Mouse (Mus musculus) gastrocnemius, postnatal 36 days (tissue): ENCODE measurements around the gene Tubg2. TPM values are rescaled to one million over a fixed set of nuclear protein-coding genes. Genes with fewer than 3 reads are reported as not detected.
A peak's percentile ranks its signal among the peaks of the same experiment; 100 is the strongest.
"Not testable (repeated sequence)": the region's sequence is repeated elsewhere in the genome, so short reads cannot be mapped to it uniquely, and the experiment has no call there.

ENCODE experiments used
- DNase-seq, 2 experiments: peaks; one replicate each; pipeline ENCODE4 v3.0.0; 2022
- intact Hi-C: fragments of 180-260 bp; cut with DNase I; formaldehyde crosslinking; loops from one replicate; pipeline ENCODE4 v1.15.1; 2025
- total RNA-seq, 2 experiments: library from RNA; stranded (reverse); gene quantifications; 2 replicates each; pipeline ENCODE4 v1.2.3; 2021

Tubg2 gene
- total RNA-seq, 2 experiments from 2014 or later = 2.3 to 2.6 TPM

DNA sequence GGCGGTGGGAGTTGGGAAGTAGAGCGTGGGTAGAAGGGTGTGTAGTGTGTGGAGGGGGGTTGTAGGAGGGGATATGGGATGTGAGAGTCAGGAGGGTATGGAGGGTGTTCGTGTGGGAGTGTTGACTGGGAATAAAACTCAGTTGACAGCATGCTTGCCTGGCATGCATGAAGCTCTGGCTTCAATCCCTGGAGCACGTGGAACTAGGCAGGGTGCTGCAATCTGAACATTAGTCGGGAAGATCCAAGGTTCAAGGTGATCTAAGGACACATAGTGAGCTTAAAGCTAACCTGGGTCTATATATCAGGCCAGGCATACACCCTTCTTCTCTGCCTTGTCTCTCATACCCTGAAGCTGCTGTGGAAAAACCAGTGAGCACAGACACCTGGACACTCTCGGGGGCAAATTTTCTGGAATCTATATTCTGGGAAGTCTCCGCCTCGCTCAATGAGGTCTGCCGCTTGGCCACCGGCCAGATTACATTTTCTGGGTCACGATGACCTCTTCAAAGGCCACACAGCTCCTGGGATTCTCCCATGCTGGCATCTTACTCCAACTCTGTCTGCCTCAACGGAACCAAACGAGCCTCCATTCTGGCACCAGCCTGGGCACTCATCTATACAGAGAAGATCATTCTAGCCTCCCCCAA lies 21.4 kb upstream of the Tubg2 start:
- DNase-seq = no peak
- intact Hi-C loops = loop anchor here (5.0 kb wide), 1 partner anchor 33 kb away; no protein-coding TSS in a partner anchor

DNA sequence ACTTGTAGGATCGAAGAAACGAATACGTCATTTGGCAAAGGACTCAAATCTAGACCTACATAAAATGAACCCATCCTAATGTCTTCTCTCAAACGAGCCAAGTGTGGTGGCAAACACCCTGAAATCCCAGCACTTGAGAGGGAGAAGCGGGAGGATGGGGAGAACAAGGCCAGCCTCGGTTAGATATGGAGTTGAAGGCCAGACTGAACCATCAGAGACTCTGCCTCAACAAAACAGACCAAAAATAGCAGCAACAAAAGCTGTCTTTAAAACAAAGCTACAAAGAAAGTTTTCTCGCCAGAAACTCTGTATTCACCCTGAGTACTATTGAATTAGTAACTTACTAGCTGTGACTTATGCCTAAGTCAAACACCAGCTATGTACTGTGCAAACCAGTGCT lies 18.7 kb upstream of the Tubg2 start:
- DNase-seq = no peak
- intact Hi-C loops = no loop called here

DNA sequence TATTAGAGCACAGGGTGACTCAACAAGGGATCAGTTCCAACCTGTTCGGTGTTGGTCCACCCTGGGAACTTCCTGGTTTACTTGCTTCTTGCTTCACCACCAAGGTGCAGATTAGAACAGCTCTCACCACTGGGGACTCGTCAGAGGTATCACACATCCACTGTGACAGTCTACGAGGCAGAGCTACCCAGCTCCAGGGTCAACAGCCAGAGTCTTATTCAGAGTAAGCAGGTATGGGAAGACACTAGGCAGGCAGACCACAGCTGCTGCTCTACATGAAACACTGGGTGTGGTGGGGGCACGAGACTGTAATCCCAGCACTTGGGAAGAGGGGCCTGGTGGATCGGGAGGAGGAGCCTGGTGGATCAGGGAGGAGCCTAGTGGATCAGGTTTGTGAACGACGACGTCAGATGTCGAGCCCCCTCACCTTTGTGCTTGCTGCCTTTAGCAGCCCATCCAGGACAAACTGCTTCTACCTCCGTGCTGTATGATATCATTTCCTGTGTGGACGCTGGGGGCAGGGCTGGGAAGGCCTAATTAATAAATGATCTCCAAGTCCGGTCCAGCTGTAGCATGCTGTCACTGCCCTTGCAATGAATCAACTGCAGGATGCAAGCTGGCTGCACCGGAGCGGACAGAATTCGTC lies 17.0 kb upstream of the Tubg2 start:
- no peak for DNase-seq
- intact Hi-C loops = no loop called here

DNA sequence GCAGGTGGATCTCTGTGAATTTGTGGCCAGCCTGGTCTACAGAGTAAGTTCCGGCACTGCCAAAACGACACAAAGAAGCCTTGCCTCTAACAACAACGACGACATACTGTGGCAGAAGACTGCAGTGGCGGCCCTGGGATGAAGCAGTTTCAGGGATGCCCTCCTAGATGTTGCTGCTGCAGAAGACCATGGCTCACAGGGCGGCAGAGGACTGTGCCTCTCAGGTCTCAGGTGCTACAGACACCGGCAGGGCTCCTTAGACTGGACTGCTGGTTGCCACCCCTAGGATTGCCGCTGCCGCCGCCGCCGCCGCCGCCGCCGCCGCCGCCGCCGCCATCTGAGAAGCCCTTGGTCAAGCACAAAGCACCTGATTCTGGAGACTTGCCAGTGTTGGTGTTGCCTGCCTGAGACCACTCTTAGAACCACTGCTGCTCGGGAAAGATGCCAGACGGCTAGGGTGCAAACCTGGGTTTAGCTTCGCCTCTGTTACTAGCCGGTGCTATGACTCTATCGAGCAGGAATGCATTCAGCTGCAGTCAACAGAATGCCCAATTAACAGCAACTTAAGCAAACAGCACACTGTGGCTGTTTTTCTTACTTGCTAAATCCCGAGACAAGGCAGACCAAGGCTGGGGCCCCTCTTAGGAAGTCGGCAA lies 15.4 kb upstream of the Tubg2 start:
- intact Hi-C loops = no loop called here
- no peak for DNase-seq

DNA sequence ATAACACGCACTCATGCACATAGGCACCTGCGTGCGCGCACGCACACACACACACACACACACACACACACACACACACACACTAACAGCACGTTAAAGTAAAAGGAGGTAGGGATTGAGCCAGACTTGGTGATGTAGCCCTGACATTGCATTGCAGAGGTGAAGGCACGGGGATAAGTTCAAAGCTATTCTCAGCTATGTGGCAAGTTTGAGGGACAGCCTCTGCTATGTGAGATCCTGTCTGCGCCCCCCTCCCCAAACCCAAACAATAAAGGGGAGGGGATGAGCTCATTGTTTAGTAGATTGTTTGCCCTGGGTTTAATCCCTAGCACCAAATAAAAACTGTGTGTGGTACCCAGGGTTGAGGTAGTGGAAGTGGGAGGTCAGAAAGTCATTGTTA lies 14.6 kb upstream of the Tubg2 start:
- intact Hi-C loops = no loop called here
- DNase-seq = no peak

DNA sequence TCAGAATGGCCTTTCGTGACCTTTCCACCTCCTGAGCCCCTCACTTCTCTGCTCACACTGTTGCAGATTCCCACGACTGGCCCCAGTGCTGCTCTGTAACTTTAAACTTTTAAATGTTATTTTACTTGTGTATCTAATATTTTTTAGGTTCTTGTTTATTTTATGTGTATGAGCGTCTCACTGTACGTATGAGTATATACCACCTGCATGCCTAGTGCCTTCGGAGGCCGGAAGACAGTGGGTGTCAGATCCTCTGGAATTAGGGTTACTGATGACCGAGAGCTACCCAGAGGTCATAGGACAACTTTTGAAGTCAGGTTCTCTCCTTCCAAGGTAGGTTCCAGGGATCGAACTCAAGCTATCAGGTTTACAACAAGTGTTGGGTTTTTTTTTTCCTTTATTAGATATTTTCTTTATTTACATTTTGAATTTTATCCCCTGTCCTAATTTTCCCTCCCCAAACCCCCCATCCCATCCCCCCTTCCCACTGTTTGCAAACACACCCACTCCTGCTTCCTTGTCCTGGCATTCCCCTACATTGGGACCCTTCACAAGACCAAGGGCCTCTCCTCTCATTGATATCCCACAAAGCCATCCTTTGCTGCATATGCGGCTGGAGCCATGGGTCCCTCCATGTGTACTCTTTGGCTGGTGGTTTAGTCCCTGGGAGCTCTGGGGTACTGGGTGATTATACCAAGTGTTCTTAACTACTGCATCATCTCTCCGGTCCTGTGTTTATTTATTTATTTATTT lies 13.3 kb upstream of the Tubg2 start:
- intact Hi-C loops = no loop called here
- no peak for DNase-seq

DNA sequence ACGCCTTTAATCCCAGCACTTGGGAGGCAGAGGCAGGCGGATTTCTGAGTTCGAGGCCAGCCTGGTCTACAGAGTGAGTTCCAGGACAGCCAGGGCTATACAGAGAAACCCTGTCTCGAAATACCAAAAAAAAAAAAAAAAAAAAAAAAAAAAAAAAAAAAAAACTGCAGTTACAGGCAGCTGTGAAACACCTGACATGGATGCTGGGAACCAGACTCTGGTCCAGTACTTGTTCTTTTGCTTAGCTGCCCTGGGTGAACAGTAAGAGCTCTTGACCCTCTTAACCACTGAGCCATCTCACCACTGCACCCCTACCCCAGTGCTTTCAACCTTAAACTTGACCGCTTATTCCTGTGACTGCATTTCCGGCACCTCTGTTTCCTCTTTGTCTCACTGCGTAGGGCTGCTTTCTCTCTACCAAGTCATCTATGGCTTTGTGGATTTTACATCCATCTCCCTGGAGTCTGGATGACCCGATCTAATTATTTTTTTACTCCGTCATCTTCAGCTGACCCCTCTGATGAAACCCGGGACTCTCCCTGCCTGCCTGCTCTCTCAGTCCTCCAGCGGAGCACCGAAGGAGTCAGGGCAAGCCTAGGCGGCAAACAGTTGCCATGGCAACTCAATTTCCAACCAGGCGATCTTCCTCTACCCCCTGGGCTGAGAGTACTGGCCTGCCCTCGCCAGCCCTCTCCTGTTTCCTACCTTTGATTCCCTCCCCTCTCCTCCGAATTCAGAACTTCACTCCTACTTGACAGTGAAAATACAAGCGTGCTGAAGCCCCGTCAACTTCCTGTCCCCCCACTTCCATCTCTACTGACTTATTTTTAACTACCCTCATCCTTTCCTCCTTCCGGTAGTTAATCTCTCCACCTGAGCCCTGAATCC lies 12.1 kb upstream of the Tubg2 start:
- intact Hi-C loops = no loop called here
- no peak for DNase-seq

DNA sequence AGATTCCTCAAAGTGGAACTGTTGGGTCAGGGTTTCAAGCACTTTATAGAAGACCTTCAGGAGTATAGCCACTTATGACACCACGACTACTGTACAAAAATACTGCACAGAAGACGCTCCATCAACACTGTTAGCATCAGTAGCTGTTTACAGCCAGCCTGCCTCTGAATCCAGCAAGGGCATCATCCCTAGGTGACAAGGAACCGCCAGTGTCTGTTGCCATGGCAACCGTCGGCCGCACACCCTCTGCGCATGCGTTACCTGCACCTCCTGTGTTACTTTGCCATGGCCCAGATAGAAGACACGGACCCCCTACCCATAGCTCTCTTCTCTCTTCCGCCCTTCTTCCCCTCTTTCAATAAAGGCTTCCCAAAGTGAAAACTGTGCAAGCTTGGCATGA lies 9.3 kb upstream of the Tubg2 start:
- intact Hi-C loops = no loop called here
- no peak for DNase-seq

DNA sequence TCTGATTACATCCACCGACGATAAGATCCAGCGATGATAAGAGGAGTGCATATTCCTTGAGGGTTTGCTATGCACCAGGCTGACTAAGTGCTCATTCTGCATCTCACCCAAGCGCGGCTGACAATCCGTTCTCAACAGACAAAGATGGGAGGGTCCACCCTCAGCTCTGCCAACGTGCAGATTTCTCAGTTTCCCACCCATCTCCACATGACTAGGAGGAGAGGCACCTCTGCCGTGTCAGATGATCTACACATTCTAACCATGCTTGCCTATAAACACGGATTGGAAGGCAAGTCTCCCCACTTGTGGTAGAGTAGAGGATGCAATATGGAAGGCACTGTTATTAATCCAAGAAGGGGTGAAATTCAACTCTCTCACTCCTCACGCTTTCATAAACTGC lies 7.0 kb upstream of the Tubg2 start:
- intact Hi-C loops = no loop called here

DNA sequence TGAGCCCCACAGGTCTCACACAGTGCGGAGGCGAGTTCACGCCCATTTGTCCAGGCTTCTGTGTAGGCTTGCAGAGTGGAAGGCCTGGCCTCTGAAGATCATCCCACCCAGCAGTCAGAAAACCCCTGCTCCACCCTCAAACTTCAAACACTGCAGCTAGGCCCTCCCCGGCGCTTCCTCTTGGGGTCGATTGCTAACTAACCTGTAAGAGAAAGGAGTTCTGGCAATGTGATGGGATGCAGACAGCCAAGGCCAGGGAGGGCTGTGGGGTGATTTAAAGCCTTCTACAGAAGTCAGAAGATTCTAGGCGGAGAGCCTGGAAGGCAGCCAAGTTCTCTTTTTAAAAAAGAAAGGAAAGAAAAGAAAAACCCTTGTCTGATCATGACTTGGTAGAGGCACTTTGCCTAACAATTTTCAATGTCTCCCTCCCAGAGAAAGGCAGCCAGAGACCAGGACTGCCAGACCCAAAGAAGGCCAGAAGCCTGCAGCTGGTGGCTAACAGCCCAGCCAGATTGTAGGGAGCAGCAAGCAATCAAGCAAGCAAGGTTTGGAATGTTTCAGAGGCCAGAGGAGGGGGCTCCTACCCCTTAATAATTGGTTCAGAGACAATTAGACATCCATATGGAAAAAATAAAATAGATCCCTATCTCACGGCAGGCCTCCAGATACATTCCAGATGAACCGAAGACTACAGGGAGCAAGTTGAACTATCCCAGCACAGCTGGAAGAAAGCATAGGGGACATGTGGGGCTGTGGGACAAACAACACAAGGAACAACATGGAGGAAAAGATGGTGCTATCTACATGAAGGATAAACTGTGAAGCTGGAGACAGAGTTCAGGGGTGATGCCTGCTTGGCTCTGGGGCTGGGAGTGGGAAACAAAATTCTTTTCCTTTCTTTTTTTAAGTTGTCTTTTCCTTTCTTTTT lies 6.3 kb upstream of the Tubg2 start:
- intact Hi-C loops = no loop called here
- DNase-seq = peak in 1 of 2 experiments; percentile 52

More for the DNA sequence above, 7.0 kb upstream of the Tubg2 start:
- DNase-seq = no peak

DNA sequence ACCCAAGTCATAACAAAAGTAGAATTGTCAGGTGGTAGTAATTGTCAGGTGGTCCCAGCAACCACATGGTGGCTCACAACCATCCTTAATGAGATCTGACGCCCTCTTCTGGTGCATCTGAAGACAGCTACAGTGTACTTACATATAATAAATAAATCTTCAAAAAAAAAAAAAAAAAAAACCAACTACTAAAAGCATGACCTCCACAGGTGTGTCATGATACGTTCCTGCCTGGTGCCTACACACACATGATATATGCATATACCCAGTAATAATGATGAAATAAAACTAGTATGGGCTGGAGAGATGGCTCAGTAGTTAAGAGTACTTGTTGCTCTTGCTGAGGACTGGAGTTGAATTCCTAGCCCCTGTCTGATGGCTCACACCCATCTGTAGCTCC lies 4.6 kb upstream of the Tubg2 start:
- DNase-seq = no peak
- intact Hi-C loops = no loop called here

DNA sequence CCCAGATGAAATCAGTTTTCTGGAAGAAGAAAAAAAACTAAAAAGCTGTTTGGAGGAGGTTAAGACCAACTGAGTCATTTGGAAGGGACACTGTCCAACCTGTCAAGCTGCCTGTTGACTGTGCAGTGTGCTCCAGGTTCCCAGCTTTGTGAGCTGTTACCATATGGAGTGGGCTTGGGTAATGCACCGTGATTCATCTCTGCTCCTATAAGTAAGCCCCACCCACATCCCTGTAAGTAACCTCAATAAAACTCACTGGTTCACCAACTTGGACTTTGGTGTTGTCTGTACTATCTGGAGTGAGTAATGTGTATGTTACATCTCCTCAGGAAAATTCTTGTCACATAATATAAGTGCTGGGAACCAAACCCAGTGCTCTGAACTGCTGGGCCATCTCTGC lies 2.9 kb upstream of the Tubg2 start:
- no peak for DNase-seq
- intact Hi-C loops = no loop called here

DNA sequence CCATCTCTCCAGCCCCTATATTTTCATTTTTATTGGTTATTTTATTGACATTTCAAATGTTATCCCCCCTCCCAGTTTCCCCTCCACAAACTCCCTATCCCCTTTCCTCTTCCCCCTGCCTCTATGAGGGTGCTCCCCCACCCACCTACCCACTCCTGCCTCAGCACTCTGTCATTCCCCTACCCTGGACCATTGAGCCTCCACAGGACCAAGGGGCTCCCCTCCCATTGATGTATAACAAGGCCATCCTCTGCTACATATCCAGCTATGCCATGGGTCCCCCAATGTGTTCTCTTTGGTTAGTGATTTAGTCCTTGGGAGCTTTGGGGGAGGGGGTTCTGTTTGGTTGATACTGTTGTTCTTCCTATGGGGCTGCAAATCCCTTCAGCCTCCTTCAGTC lies 1.1 kb upstream of the Tubg2 start:
- DNase-seq = no peak
- intact Hi-C loops = no loop called here

DNA sequence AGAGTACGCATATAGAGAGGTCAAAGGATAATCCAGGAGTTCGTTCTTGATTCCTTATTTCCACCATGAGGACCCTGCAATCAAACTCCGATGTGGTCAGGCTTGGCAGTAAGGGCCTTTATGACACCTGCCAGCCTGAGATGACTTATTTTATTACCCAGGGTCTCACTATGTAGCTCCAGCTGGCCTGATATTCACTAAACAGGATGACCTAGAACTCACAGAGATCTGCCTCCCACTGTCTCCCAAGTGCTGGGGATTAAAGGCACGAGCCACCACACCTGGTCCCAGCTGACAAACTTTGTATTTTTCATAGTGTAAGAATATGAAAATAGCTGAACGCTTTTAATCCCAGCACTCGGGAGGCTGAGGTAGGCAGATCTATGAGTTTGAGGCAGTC lies 556 bp upstream of the Tubg2 start:
- intact Hi-C loops = no loop called here

DNA sequence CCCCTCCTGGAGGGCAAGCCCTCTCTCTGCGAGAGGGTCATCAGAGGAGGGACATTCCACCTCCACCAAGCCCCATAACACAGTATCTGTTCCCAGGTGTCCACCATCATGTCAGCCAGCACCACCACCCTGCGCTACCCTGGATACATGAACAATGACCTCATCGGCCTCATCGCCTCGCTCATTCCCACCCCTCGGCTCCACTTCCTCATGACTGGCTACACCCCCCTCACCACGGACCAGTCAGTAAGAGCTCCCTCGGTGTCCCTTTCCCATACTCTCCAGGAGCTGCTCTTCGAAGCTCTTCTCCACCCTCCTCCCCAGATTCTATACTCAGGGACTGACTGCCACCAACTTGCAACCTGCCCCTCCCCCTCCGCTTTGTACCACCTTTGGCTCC lies 4.4 kb downstream of the Tubg2 start:
- DNase-seq, intact Hi-C loops: not testable (repeated sequence)

More for the DNA sequence above, 556 bp upstream of the Tubg2 start:
- no peak for DNase-seq

DNA sequence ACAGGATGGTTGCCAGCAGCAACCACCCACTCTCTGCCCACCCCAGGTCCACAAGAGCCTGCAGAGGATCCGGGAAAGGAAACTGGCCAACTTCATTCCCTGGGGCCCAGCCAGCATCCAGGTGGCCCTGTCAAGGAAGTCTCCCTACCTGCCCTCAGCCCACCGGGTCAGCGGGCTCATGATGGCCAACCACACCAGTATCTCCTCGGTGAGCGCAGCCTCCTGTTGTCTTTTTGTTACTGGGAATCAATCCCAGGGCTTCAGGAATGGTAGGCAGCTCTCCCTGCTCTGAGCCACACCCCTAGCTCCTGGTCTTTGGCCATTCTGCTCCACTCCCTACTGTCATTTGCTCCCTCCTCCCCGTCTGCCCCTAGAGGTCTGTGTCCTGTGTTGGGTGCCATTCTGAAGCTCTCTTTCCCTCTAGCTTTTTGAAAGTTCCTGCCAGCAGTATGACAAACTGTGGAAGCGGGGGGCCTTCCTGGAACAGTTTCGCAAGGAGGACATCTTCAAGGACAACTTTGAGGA lies 5.3 kb downstream of the Tubg2 start:
- intact Hi-C loops, DNase-seq: not testable (repeated sequence)

DNA sequence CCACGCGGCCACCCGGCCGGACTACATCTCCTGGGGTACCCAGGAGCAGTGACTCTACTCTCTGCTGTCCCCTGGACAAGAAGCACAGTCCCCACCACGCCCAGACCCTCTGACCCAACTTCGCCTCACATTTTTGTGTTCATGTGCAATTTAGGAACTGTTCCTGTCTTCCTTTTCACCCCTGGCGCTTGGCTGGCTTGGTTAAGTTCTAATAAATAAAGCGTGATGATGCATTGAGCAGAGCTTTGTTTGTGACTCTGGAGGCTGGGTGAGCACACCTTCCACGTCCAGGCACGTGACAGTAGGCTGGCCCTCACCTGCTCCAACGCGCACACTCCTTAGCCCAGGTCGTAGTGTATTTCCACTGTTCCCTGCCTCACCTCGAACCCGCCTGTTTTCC lies 5.8 kb downstream of the Tubg2 start:
- no peak for DNase-seq
- intact Hi-C loops = no loop called here

DNA sequence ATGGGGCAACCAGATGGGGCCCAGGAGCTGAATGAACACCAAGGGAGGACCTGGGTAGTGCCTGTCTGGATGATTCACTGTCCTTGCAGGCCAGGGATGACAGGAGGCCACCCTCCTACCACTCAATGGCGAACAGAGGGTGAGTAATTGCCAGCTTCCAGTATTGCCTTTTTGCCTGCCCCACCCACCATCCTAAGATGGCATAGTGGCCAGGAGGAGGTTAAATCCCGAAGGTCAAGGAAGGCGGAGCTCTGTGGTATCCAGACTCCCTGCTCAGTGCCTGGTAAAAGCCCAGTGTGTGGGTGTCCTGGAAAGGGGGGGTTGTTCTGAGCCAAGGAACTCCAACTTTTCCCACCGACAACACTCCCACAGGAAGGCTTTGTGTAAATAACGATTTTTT lies 6.6 kb downstream of the Tubg2 start:
- no peak for DNase-seq
- intact Hi-C loops = no loop called here

DNA sequence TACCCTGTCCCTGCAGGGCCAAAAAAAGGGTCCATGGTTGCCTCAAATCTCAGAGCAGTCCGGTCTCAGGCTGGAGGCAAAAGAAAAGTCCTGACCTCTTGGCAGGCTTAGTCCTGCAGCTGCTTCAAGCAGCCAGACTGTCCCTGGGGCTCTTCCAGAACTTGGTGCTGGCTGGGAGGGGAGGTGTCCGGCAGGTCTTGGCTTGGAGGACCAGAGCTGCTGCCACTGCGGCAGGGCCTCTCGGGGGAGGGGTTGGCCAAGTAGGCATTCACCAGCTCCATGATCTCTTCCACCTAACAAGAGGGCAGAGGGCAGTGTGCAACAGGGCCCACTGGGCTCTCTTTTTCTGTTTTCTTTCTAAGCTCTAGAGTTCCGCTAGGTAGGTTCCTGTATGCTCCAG lies 7.1 kb downstream of the Tubg2 start:
- peak; percentile 67 to 85 for DNase-seq
- intact Hi-C loops = no loop called here
